Mouse (Mus musculus) lung, postnatal 10 days (tissue): Measurements from ENCODE around the gene Lelp1.
A peak's percentile ranks its signal among the peaks of the same experiment; 100 is the strongest.

Source experiments
- DNase-seq: peaks from one replicate; pipeline ENCODE4 v3.0.0; 2021

Lelp1 gene

DNA sequence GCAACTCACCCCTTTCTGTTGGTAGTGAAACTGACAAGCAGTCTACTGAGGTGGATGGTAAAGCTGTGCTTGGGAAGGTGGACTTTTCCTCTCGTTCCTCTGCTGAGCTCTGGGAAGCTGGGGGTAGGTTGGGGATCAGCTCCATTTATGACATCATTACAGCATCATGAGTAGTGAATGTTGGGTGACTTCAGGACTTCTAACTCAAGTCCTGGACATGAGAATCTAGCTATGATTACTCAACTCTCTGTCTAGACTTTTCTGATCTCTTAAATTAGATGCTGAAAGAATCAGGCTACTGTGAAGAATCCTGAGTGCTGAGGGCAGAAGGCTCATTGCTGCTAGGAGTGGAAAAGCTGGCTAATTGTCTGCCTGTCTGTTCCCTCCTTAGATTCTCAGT is at the start of gene Lelp1:
Gene Lelp1, minus strand, starts transcription at position 101 of the 400 bp plus-strand sequence.
- DNase-seq: no peak

GRCm38 (mm10) chr3:92176880-92177279 is 34.3 kb upstream of the Lelp1 start:
- DNase-seq: no peak

DNA sequence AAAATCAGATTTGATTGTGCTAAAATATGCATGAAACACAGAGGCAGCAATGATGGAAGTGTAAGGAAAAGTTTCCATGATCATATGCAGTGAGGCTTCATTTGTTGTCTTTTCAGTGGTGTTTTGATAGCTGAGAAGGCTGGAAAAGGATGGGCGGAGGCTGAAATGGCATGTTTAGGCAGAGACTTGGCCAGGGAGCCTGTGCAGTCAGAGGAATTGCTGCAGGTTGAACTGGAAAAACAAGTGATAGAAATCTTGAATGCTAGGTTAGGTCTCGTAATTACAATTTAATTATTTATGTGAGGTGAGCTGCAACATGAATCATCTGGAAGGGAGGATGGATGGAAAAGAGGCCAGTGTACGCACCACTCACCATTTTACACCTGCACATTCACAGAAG is 27.3 kb upstream of the Lelp1 start:
- DNase-seq: no peak

- peak; percentile 24 for DNase-seq
Measured at GRCm38 (mm10) chr3:92153322-92153721, 10.8 kb upstream of the Lelp1 start.

GRCm38 (mm10) chr3:92150631-92151277 is 8.2 kb upstream of the Lelp1 start:
- DNase-seq: peak; percentile 22

GRCm38 (mm10) chr3:92147913-92148312 is 5.4 kb upstream of the Lelp1 start:
- DNase-seq: no peak

DNA sequence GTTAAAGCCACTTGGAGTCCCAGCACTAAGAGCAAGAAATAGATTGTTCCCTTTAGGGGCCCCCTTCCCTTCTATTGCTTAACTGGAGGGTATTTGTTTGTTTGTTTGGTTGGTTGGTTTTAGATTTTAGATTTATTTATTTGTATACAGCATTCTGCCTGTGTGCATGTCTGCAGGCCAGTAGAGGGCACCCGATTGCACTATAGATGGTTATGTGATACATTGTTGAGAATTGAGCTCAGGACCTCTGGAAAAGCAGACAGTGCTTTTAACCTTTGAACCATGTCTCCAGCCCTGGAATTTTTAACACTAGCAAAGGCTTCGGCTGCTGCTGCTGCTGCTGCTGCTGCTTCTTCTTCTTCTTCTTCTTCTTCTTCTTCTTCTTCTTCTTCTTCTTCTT is 4.9 kb upstream of the Lelp1 start:
- no peak for DNase-seq

DNA sequence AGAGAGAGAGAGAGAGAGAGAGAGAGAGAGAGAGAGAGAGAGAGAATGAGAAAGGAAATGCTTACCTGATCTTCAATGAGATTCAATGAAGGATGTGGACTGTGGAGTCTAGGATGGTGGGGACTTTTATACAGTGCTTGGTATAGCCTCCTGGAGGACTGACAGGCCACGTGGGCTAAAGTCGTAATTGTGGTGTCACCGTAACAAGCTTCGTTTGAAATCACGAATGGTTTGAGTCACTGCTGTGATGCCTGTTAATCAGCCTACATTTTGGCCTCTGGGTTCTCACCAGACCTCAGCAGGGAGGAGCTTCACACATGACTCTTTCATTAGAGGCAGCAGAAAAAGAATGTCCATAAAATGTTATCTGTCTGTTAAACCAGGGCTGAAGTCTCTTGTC is 18.7 kb downstream of the Lelp1 start, which contains the start of gene Prr9:
Gene Prr9, minus strand, starts transcription at position 101 of the 400 bp plus-strand sequence.
- no peak for DNase-seq

GRCm38 (mm10) chr3:92120902-92121301 is 21.6 kb downstream of the Lelp1 start:
- no peak for DNase-seq

GRCm38 (mm10) chr3:92117930-92118329 is 24.6 kb downstream of the Lelp1 start:
- DNase-seq: no peak

GRCm38 (mm10) chr3:92111526-92111925 is 31.0 kb downstream of the Lelp1 start:
- no peak for DNase-seq

- DNase-seq: no peak
Measured at GRCm38 (mm10) chr3:92110790-92111189, 31.8 kb downstream of the Lelp1 start.

GRCm38 (mm10) chr3:92106582-92106981 is 36.0 kb downstream of the Lelp1 start:
- DNase-seq: peak; percentile 2
